8 mouse cellular contexts compared by ENCODE assay signal in genomic region chr5:116123344-116123743, GRCm38 (mm10). TPM values are rescaled to one million over a fixed set of nuclear protein-coding genes. Genes with fewer than 3 reads are reported as not detected.
DNase-seq lines count a peak whose midpoint lies in the region; ATAC-seq and TF ChIP-seq lines count a peak whose summit lies in the region.

No protein-coding gene starts in this region.

- TF ChIP-seq CTCF in heart, adult 2 months (IDR thresholded peaks at IDR 0.05), result peak; percentile 92
- TF ChIP-seq CTCF in liver, embryonic 14.5 days (IDR thresholded peaks at IDR 0.05; ENCODE audit: low read depth), result peak; percentile 93

- peak; percentile 61 for DNase-seq in CD4-positive helper T cell, adult 2 months (ENCODE audit: low read depth, low spot score)
- peak; percentile 59 for DNase-seq in adrenal gland, postnatal 25 days
- peak; percentile 84 for DNase-seq in embryonic facial prominence, embryonic 10.5 days (ENCODE audit: low spot score)
- peak; percentile 53 to 65 for DNase-seq in heart, adult 2 months
- peak; percentile 82 for DNase-seq in kidney, postnatal 14 days
- peak; percentile 24 to 32 (median 31) for DNase-seq in liver, embryonic 14.5 days (ENCODE audit: low read depth in 3 of 3, low spot score in 3 of 3)
- DNase-seq in testis, postnatal 14 days (ENCODE audit: low spot score), result peak; percentile 70

- 0 out of 2 replicates have a peak, but pooled peaks have one; percentile 52 for TF ChIP-seq EP300 in heart, adult 2 months (IDR thresholded peaks at IDR 0.05; ENCODE audit: insufficient read depth, low read depth, low read length)
- no peak for TF ChIP-seq EP300 in liver, embryonic 14.5 days (IDR thresholded peaks at IDR 0.05; ENCODE audit: low read depth)

- H3K27me3 ChIP-seq in embryonic facial prominence, embryonic 10.5 days (replicated peaks; ENCODE audit: low read depth, poor library complexity, severe bottlenecking), result no peaks in the 10 kb centered on the region
- H3K27me3 ChIP-seq in heart, adult 2 months (ENCODE audit: control insufficient read depth, insufficient read depth, low read length), result no peaks in the 10 kb centered on the region; the same call in 1 of the 2 replicates
- no peaks in the 10 kb centered on the region for H3K27me3 ChIP-seq in liver, embryonic 14.5 days (ENCODE audit: control insufficient read depth, insufficient read depth, low read length)
- H3K27me3 ChIP-seq in neural tube, embryonic 14.5 days (ENCODE audit: control insufficient read depth, insufficient read depth, low read length), result no peaks in the 10 kb centered on the region

- H3K79me2 ChIP-seq in heart, adult 2 months (replicated peaks; ENCODE audit: control insufficient read depth, insufficient read depth, low read length), result no peaks in the 10 kb centered on the region

- H3K4me3 ChIP-seq in embryonic facial prominence, embryonic 10.5 days, result no peak overlapping the region
- H3K4me3 ChIP-seq in heart, adult 2 months, result no peak overlapping the region
- no peak overlapping the region for H3K4me3 ChIP-seq in liver, embryonic 14.5 days (ENCODE audit: insufficient read depth in 1 of 2, low read depth in 2 of 2, low read length in 2 of 2)
- no peak overlapping the region for H3K4me3 ChIP-seq in neural tube, embryonic 14.5 days (ENCODE audit: low read depth, low read length)

- H3K27ac ChIP-seq in embryonic facial prominence, embryonic 10.5 days (replicated peaks), result no peak overlapping the region
- H3K27ac ChIP-seq in heart, adult 2 months, result no peak overlapping the region
- no peak overlapping the region for H3K27ac ChIP-seq in liver, embryonic 14.5 days
- H3K27ac ChIP-seq in neural tube, embryonic 14.5 days (ENCODE audit: low read depth, low read length), result no peak overlapping the region

- intact Hi-C loops in heart, adult 2 months (cut with DNase I), result loop anchor here (1.0 to 10.0 kb wide), 3 partner anchors 353 to 971 kb away; partner anchors contain the start of gene Srrm4

- no peaks in the 10 kb centered on the region for H3K9me3 ChIP-seq in embryonic facial prominence, embryonic 10.5 days
- no peaks in the 10 kb centered on the region for H3K9me3 ChIP-seq in liver, embryonic 14.5 days (ENCODE audit: control insufficient read depth, low read length)
- H3K9me3 ChIP-seq in neural tube, embryonic 14.5 days (ENCODE audit: control insufficient read depth, low read length), result no peaks in the 10 kb centered on the region

- 11% methylated on average over 11 of the region's 11 CpGs for WGBS in embryonic facial prominence, embryonic 10.5 days
- WGBS in heart, adult 2 months, result 8% methylated on average over 11 of the region's 11 CpGs
- 11% methylated on average over 11 of the region's 11 CpGs for WGBS in liver, embryonic 14.5 days (ENCODE audit: insufficient replicate concordance)
- 12% methylated on average over 11 of the region's 11 CpGs for WGBS in neural tube, embryonic 14.5 days

- H3K36me3 ChIP-seq in embryonic facial prominence, embryonic 10.5 days (replicated peaks), result no peaks in the 10 kb centered on the region
- no peaks in the 10 kb centered on the region for H3K36me3 ChIP-seq in heart, adult 2 months (ENCODE audit: control insufficient read depth, insufficient read depth, low read length)
- H3K36me3 ChIP-seq in liver, embryonic 14.5 days (replicated peaks; ENCODE audit: control insufficient read depth, insufficient read depth, low read depth), result no peaks in the 10 kb centered on the region
- H3K36me3 ChIP-seq in neural tube, embryonic 14.5 days (ENCODE audit: control insufficient read depth, insufficient read depth, low read length), result no peaks in the 10 kb centered on the region

- no peak overlapping the region for H3K4me2 ChIP-seq in liver, embryonic 14.5 days (ENCODE audit: low read depth)
- no peak overlapping the region for H3K4me2 ChIP-seq in neural tube, embryonic 14.5 days (ENCODE audit: low read depth, low read length)

- ATAC-seq in liver, embryonic 14.5 days (ENCODE audit: insufficient read depth), result no peak
- ATAC-seq in neural tube, embryonic 14.5 days (ENCODE audit: low read depth), result peak; percentile 58; the same call in 1 of the 2 replicates

- no peak overlapping the region for H3K9ac ChIP-seq in heart, adult 2 months (ENCODE audit: low read depth, low read length)
- H3K9ac ChIP-seq in liver, embryonic 14.5 days (replicated peaks), result no peak overlapping the region
- H3K9ac ChIP-seq in neural tube, embryonic 14.5 days (replicated peaks; ENCODE audit: low read depth, low read length), result no peak overlapping the region

- no peaks in the 10 kb centered on the region for H3K4me1 ChIP-seq in embryonic facial prominence, embryonic 10.5 days
- no peaks in the 10 kb centered on the region for H3K4me1 ChIP-seq in heart, adult 2 months (ENCODE audit: control insufficient read depth, insufficient read depth, low read length)
- no peaks in the 10 kb centered on the region for H3K4me1 ChIP-seq in liver, embryonic 14.5 days (replicated peaks; ENCODE audit: control insufficient read depth in 2 of 2, insufficient read depth in 2 of 2, low read length in 1 of 2)
- H3K4me1 ChIP-seq in neural tube, embryonic 14.5 days (ENCODE audit: control insufficient read depth, insufficient read depth, low read length), result no peaks in the 10 kb centered on the region

- TF ChIP-seq POLR2A in heart, adult 2 months (IDR thresholded peaks at IDR 0.05; ENCODE audit: insufficient read depth, low read depth, low read length), result no peak

RNA-seq across cellular contexts. Expression of gene Tmem233, which starts 40.3 kb away (rescaled TPM):
- total RNA-seq in adrenal gland, postnatal 25 days (2021), result not detected in 2 replicates
- polyA plus RNA-seq in embryonic facial prominence, embryonic 10.5 days (2016; fragmentation: Nextera tagmentation; extraction: Ambion mirVana), result not detected in 2 replicates
- total RNA-seq in heart, adult 2 months (2021), result not detected
- not detected in 2 replicates for polyA plus RNA-seq in heart, adult 2 months (2012; rRNA removed)
- polyA plus RNA-seq in liver, embryonic 14.5 days (2012; rRNA removed), result not detected in 2 replicates
- polyA plus RNA-seq in liver, embryonic 14.5 days (2014; fragmentation: Nextera tagmentation; extraction: Ambion mirVana), result not detected in 2 replicates
- polyA plus RNA-seq in neural tube, embryonic 14.5 days (2014; fragmentation: Nextera tagmentation; extraction: Ambion mirVana), result not detected in 2 replicates

Comparison
In these comparisons a context has a peak if more than half of its experiments do, and no peak if none do; other contexts are left out.
1. DNase-seq: peak in every context shown above with its lines; median percentile 84 in embryonic facial prominence, embryonic 10.5 days; 82 in kidney, postnatal 14 days; 70 in testis, postnatal 14 days; 61 in CD4-positive helper T cell, adult 2 months; 59 in adrenal gland, postnatal 25 days; 59 in heart, adult 2 months; 31 in liver, embryonic 14.5 days.